Comparison of ENCODE assay signal across 10 mouse cellular contexts in genomic region chr11:103144309-103145285, GRCm38 (mm10). TPM values are rescaled to one million over a fixed set of nuclear protein-coding genes. Genes with fewer than 3 reads are reported as not detected.
DNase-seq lines count a peak whose midpoint lies in the region; ATAC-seq and TF ChIP-seq lines count a peak whose summit lies in the region.
"Had no signal": no experiment of that assay in that cellular context is flagged by ENCODE, and none has a peak within 500 bp of the region (broad histone marks: within the 10 kb centered on the region; RNA-seq: fewer than 3 reads in every experiment).

No protein-coding gene starts in this region.

- no peak overlapping the region for H3K4me2 ChIP-seq in forebrain, embryonic 16.5 days (ENCODE audit: low read length)
- no peak overlapping the region for H3K4me2 ChIP-seq in midbrain, embryonic 14.5 days (ENCODE audit: low read length)
- no peak overlapping the region for H3K4me2 ChIP-seq in heart, postnatal 0 days (ENCODE audit: low read depth, low read length)
- H3K4me2 ChIP-seq in stomach, embryonic 14.5 days (replicated peaks; ENCODE audit: low read depth, low read length) = no peak overlapping the region

- H3K4me1 ChIP-seq in forebrain, embryonic 10.5 days = peaks cover 43% of the 10 kb centered on the region
- H3K4me1 ChIP-seq in forebrain, embryonic 16.5 days (replicated peaks; ENCODE audit: control insufficient read depth, insufficient read depth, low read length) = peaks cover 14% of the 10 kb centered on the region
- peaks cover 42% of the 10 kb centered on the region for H3K4me1 ChIP-seq in midbrain, embryonic 10.5 days
- H3K4me1 ChIP-seq in midbrain, embryonic 14.5 days (ENCODE audit: control insufficient read depth, insufficient read depth, low read length) = peaks cover 7% of the 10 kb centered on the region
- peaks cover 27% of the 10 kb centered on the region for H3K4me1 ChIP-seq in heart, postnatal 0 days (ENCODE audit: control insufficient read depth, insufficient read depth)
- H3K4me1 ChIP-seq in stomach, embryonic 14.5 days (ENCODE audit: control insufficient read depth, insufficient read depth, low read length) = peaks cover 31% of the 10 kb centered on the region

- H3K27ac ChIP-seq in forebrain, embryonic 10.5 days = peak overlapping the region; percentile 45
- H3K27ac ChIP-seq in forebrain, embryonic 16.5 days (ENCODE audit: low read length) = no peak overlapping the region
- peak overlapping the region; percentile 24; the same call in 1 of the 2 replicates for H3K27ac ChIP-seq in midbrain, embryonic 10.5 days (replicated peaks)
- no peak overlapping the region for H3K27ac ChIP-seq in midbrain, embryonic 14.5 days (replicated peaks; ENCODE audit: low read depth, low read length)
- H3K27ac ChIP-seq in heart, postnatal 0 days (ENCODE audit: low read depth) = peak overlapping the region; percentile 36
- peak overlapping the region; percentile 48 for H3K27ac ChIP-seq in stomach, embryonic 14.5 days (ENCODE audit: low read length)

- no peak overlapping the region for H3K9ac ChIP-seq in forebrain, embryonic 16.5 days (replicated peaks; ENCODE audit: low read depth, low read length)
- no peak overlapping the region for H3K9ac ChIP-seq in midbrain, embryonic 14.5 days (replicated peaks; ENCODE audit: low read length)
- H3K9ac ChIP-seq in heart, postnatal 0 days (replicated peaks; ENCODE audit: low read depth, low read length) = no peak overlapping the region
- H3K9ac ChIP-seq in stomach, embryonic 14.5 days (replicated peaks; ENCODE audit: low read depth, low read length) = no peak overlapping the region

- no peak for ATAC-seq in forebrain, embryonic 16.5 days
- no peak for ATAC-seq in midbrain, embryonic 14.5 days (ENCODE audit: low FRiP score, low TSS enrichment)
- ATAC-seq in heart, postnatal 0 days (ENCODE audit: insufficient read depth, low read depth) = no peak
- no peak for ATAC-seq in stomach, embryonic 14.5 days (ENCODE audit: insufficient number of reproducible peaks, insufficient read depth, low FRiP score, low read depth)
- ATAC-seq: forebrain, embryonic 14.5 days had no signal

- H3K36me3 ChIP-seq in forebrain, embryonic 10.5 days (replicated peaks) = peaks cover 3% of the 10 kb centered on the region
- no peaks in the 10 kb centered on the region for H3K36me3 ChIP-seq in forebrain, embryonic 16.5 days (ENCODE audit: control insufficient read depth, insufficient read depth)
- peaks cover 4% of the 10 kb centered on the region; the same call in 1 of the 2 replicates for H3K36me3 ChIP-seq in midbrain, embryonic 10.5 days
- H3K36me3 ChIP-seq in midbrain, embryonic 14.5 days (ENCODE audit: control insufficient read depth, insufficient read depth, low read length) = no peaks in the 10 kb centered on the region; the same call in 1 of the 2 replicates
- H3K36me3 ChIP-seq in heart, postnatal 0 days (replicated peaks; ENCODE audit: control insufficient read depth, insufficient read depth, low read length) = 0 out of 2 replicates have a peak, but pooled peaks cover 4% of the 10 kb centered on the region
- H3K36me3 ChIP-seq in stomach, embryonic 14.5 days (ENCODE audit: control insufficient read depth, insufficient read depth, low read length) = no peaks in the 10 kb centered on the region

- no peaks in the 10 kb centered on the region for H3K9me3 ChIP-seq in forebrain, embryonic 10.5 days
- H3K9me3 ChIP-seq in forebrain, embryonic 16.5 days (ENCODE audit: control insufficient read depth, low read length) = no peaks in the 10 kb centered on the region
- H3K9me3 ChIP-seq in midbrain, embryonic 10.5 days (replicated peaks) = no peaks in the 10 kb centered on the region
- no peaks in the 10 kb centered on the region for H3K9me3 ChIP-seq in midbrain, embryonic 14.5 days (ENCODE audit: control insufficient read depth, low read length)
- no peaks in the 10 kb centered on the region for H3K9me3 ChIP-seq in heart, postnatal 0 days (replicated peaks; ENCODE audit: control insufficient read depth, low read length)
- H3K9me3 ChIP-seq in stomach, embryonic 14.5 days (ENCODE audit: control insufficient read depth, low read depth, low read length) = no peaks in the 10 kb centered on the region

- no peak overlapping the region for H3K4me3 ChIP-seq in forebrain, embryonic 10.5 days
- H3K4me3 ChIP-seq in forebrain, embryonic 16.5 days (replicated peaks; ENCODE audit: low read length) = no peak overlapping the region
- H3K4me3 ChIP-seq in midbrain, embryonic 10.5 days = no peak overlapping the region
- no peak overlapping the region for H3K4me3 ChIP-seq in midbrain, embryonic 14.5 days (replicated peaks; ENCODE audit: low read depth, low read length)
- H3K4me3 ChIP-seq in heart, postnatal 0 days (ENCODE audit: low read depth, low read length) = no peak overlapping the region
- H3K4me3 ChIP-seq in stomach, embryonic 14.5 days (ENCODE audit: low read depth, low read length) = no peak overlapping the region

- WGBS in forebrain, embryonic 10.5 days = 43% methylated on average over 12 of the region's 12 CpGs
- WGBS in forebrain, embryonic 16.5 days = 48% methylated on average over 12 of the region's 12 CpGs
- WGBS in midbrain, embryonic 10.5 days = 42% methylated on average over 12 of the region's 12 CpGs
- WGBS in midbrain, embryonic 14.5 days = 43% methylated on average over 12 of the region's 12 CpGs
- 37% methylated on average over 12 of the region's 12 CpGs for WGBS in heart, postnatal 0 days
- WGBS in stomach, embryonic 14.5 days = 43% methylated on average over 12 of the region's 12 CpGs

- TF ChIP-seq CTCF in heart, postnatal 0 days (IDR thresholded peaks at IDR 0.05; ENCODE audit: low read depth) = no peak

- no peak for TF ChIP-seq EP300 in heart, postnatal 0 days (IDR thresholded peaks at IDR 0.05; ENCODE audit: low read depth)

- no peak for DNase-seq in forebrain, embryonic 10.5 days (ENCODE audit: extremely low spot score, low spot score)
- no peak for DNase-seq in midbrain, embryonic 10.5 days (ENCODE audit: low spot score)
- no peak for DNase-seq in midbrain, embryonic 14.5 days
- DNase-seq in heart, postnatal 0 days (ENCODE audit: low spot score) = peak; percentile 27
- DNase-seq in left cerebral cortex, adult 11 months (ENCODE audit: low spot score) = no peak
- no peak for DNase-seq in cerebellum, adult 9-10 months

- H3K27me3 ChIP-seq in forebrain, embryonic 10.5 days (ENCODE audit: poor library complexity, severe bottlenecking) = no peaks in the 10 kb centered on the region
- H3K27me3 ChIP-seq in forebrain, embryonic 16.5 days (replicated peaks; ENCODE audit: control insufficient read depth, insufficient read depth, low read length) = no peaks in the 10 kb centered on the region
- H3K27me3 ChIP-seq in midbrain, embryonic 10.5 days (ENCODE audit: low read depth, poor library complexity, severe bottlenecking) = no peaks in the 10 kb centered on the region
- H3K27me3 ChIP-seq in midbrain, embryonic 14.5 days (ENCODE audit: control insufficient read depth, insufficient read depth, low read length) = no peaks in the 10 kb centered on the region
- no peaks in the 10 kb centered on the region for H3K27me3 ChIP-seq in heart, postnatal 0 days (ENCODE audit: control insufficient read depth, insufficient read depth, low read length)
- no peaks in the 10 kb centered on the region for H3K27me3 ChIP-seq in stomach, embryonic 14.5 days (ENCODE audit: control insufficient read depth, insufficient read depth, low read length)

RNA-seq across cellular contexts. Expression of gene Hexim2, which starts 12.4 kb away (rescaled TPM):
- 7.2 and 7.6 TPM in 2 replicates for polyA plus RNA-seq in forebrain, embryonic 10.5 days (2016; fragmentation: Nextera tagmentation; extraction: Ambion mirVana)
- polyA plus RNA-seq in forebrain, embryonic 16.5 days (2015; fragmentation: Nextera tagmentation; extraction: Ambion mirVana) = 19.9 and 25.9 TPM in 2 replicates
- polyA plus RNA-seq in midbrain, embryonic 10.5 days (2016; fragmentation: Nextera tagmentation; extraction: Ambion mirVana) = 7.8 and 8.2 TPM in 2 replicates
- polyA plus RNA-seq in midbrain, embryonic 14.5 days (2014; fragmentation: Nextera tagmentation; extraction: Ambion mirVana) = 22.9 and 24.7 TPM in 2 replicates
- 1.6 and 1.7 TPM in 2 replicates for total RNA-seq in heart, postnatal 0 days (2014; rRNA removed; ENCODE audit: low replicate concordance)
- polyA plus RNA-seq in heart, postnatal 0 days (2015; fragmentation: Nextera tagmentation; extraction: Ambion mirVana) = 4.2 and 4.9 TPM in 2 replicates
- polyA plus RNA-seq in stomach, embryonic 14.5 days (2014; fragmentation: Nextera tagmentation; extraction: Ambion mirVana) = 7.3 and 9.1 TPM in 2 replicates

RNA-seq across cellular contexts. Expression of gene Fmnl1, which starts 26.3 kb away (rescaled TPM):
- 0.47 and 0.81 TPM in 2 replicates for polyA plus RNA-seq in forebrain, embryonic 10.5 days (2016; fragmentation: Nextera tagmentation; extraction: Ambion mirVana)
- 2.7 and 6.7 TPM in 2 replicates for polyA plus RNA-seq in forebrain, embryonic 16.5 days (2015; fragmentation: Nextera tagmentation; extraction: Ambion mirVana)
- 1.1 and 1.2 TPM in 2 replicates for polyA plus RNA-seq in midbrain, embryonic 10.5 days (2016; fragmentation: Nextera tagmentation; extraction: Ambion mirVana)
- polyA plus RNA-seq in midbrain, embryonic 14.5 days (2014; fragmentation: Nextera tagmentation; extraction: Ambion mirVana) = 4.3 and 5.2 TPM in 2 replicates
- 2.2 and 3.4 TPM in 2 replicates for total RNA-seq in heart, postnatal 0 days (2014; rRNA removed; ENCODE audit: low replicate concordance)
- 0.91 and 1.1 TPM in 2 replicates for polyA plus RNA-seq in heart, postnatal 0 days (2015; fragmentation: Nextera tagmentation; extraction: Ambion mirVana)
- polyA plus RNA-seq in stomach, embryonic 14.5 days (2014; fragmentation: Nextera tagmentation; extraction: Ambion mirVana) = 1.7 and 2.3 TPM in 2 replicates

RNA-seq across cellular contexts. Expression of gene Hexim1, which starts 28.6 kb away (rescaled TPM):
- polyA plus RNA-seq in forebrain, embryonic 10.5 days (2016; fragmentation: Nextera tagmentation; extraction: Ambion mirVana) = 1.8 and 2.0 TPM in 2 replicates
- 3.5 and 4.1 TPM in 2 replicates for polyA plus RNA-seq in forebrain, embryonic 16.5 days (2015; fragmentation: Nextera tagmentation; extraction: Ambion mirVana)
- 2.3 and 2.7 TPM in 2 replicates for polyA plus RNA-seq in midbrain, embryonic 10.5 days (2016; fragmentation: Nextera tagmentation; extraction: Ambion mirVana)
- polyA plus RNA-seq in midbrain, embryonic 14.5 days (2014; fragmentation: Nextera tagmentation; extraction: Ambion mirVana) = 3.9 and 5.9 TPM in 2 replicates
- 9.0 and 11.0 TPM in 2 replicates for total RNA-seq in heart, postnatal 0 days (2014; rRNA removed; ENCODE audit: low replicate concordance)
- polyA plus RNA-seq in heart, postnatal 0 days (2015; fragmentation: Nextera tagmentation; extraction: Ambion mirVana) = 3.2 and 3.3 TPM in 2 replicates
- polyA plus RNA-seq in stomach, embryonic 14.5 days (2014; fragmentation: Nextera tagmentation; extraction: Ambion mirVana) = 7.6 and 7.7 TPM in 2 replicates

RNA-seq across cellular contexts. Expression of gene Acbd4, which starts 43.1 kb away (rescaled TPM):
- 6.6 and 7.5 TPM in 2 replicates for polyA plus RNA-seq in forebrain, embryonic 10.5 days (2016; fragmentation: Nextera tagmentation; extraction: Ambion mirVana)
- polyA plus RNA-seq in forebrain, embryonic 16.5 days (2015; fragmentation: Nextera tagmentation; extraction: Ambion mirVana) = 17.0 and 17.8 TPM in 2 replicates
- 10.7 and 12.5 TPM in 2 replicates for polyA plus RNA-seq in midbrain, embryonic 10.5 days (2016; fragmentation: Nextera tagmentation; extraction: Ambion mirVana)
- polyA plus RNA-seq in midbrain, embryonic 14.5 days (2014; fragmentation: Nextera tagmentation; extraction: Ambion mirVana) = 8.0 and 8.4 TPM in 2 replicates
- total RNA-seq in heart, postnatal 0 days (2014; rRNA removed; ENCODE audit: low replicate concordance) = 16.3 and 20.0 TPM in 2 replicates
- 21.6 and 22.2 TPM in 2 replicates for polyA plus RNA-seq in heart, postnatal 0 days (2015; fragmentation: Nextera tagmentation; extraction: Ambion mirVana)
- 17.7 and 20.4 TPM in 2 replicates for polyA plus RNA-seq in stomach, embryonic 14.5 days (2014; fragmentation: Nextera tagmentation; extraction: Ambion mirVana)

RNA-seq across cellular contexts. Expression of gene Plcd3, which starts 43.1 kb away (rescaled TPM):
- polyA plus RNA-seq in forebrain, embryonic 10.5 days (2016; fragmentation: Nextera tagmentation; extraction: Ambion mirVana) = 1.5 and 1.7 TPM in 2 replicates
- 2.5 and 2.6 TPM in 2 replicates for polyA plus RNA-seq in forebrain, embryonic 16.5 days (2015; fragmentation: Nextera tagmentation; extraction: Ambion mirVana)
- polyA plus RNA-seq in midbrain, embryonic 10.5 days (2016; fragmentation: Nextera tagmentation; extraction: Ambion mirVana) = 1.4 TPM in 2 replicates
- 0.92 and 1.8 TPM in 2 replicates for polyA plus RNA-seq in midbrain, embryonic 14.5 days (2014; fragmentation: Nextera tagmentation; extraction: Ambion mirVana)
- total RNA-seq in heart, postnatal 0 days (2014; rRNA removed; ENCODE audit: low replicate concordance) = 27.0 and 38.9 TPM in 2 replicates
- 14.5 and 16.3 TPM in 2 replicates for polyA plus RNA-seq in heart, postnatal 0 days (2015; fragmentation: Nextera tagmentation; extraction: Ambion mirVana)
- 2.5 TPM in 2 replicates for polyA plus RNA-seq in stomach, embryonic 14.5 days (2014; fragmentation: Nextera tagmentation; extraction: Ambion mirVana)
- total RNA-seq: megakaryocyte-erythroid progenitor cell, adult 5-6 weeks had no signal

Comparison
In these comparisons a context has a peak if more than half of its experiments do, and no peak if none do; other contexts are left out.
1. H3K27ac ChIP-seq: peak in forebrain, embryonic 10.5 days (single experiment), midbrain, embryonic 10.5 days (single experiment), heart, postnatal 0 days (single experiment) and stomach, embryonic 14.5 days (single experiment); none in forebrain, embryonic 16.5 days (single experiment) and midbrain, embryonic 14.5 days (single experiment).